Mouse (Mus musculus) stomach, embryonic 16.5 days (tissue): ENCODE data around the gene Plekha5. TPM values are rescaled to one million over a fixed set of nuclear protein-coding genes. Genes with fewer than 3 reads are reported as not detected.

ENCODE experiments used
- ATAC-seq: fragments of 200-750 bp; cut with Nextera tagmentation; 2 replicates; pipeline ENCODE4 v1.8.0; 2017; ENCODE audit warnings: moderate number of reproducible peaks, moderate TSS enrichment; ENCODE audit not compliant: insufficient read depth, low FRiP score
- H3K27ac ChIP-seq: fragments of 300-500 bp; sonication (generic); 2 replicates; pipeline ENCODE4 v1.5.1; 2014; ENCODE audit warnings: low read length
- H3K27me3 ChIP-seq: fragments of 300-500 bp; sonication (generic); 2 replicates; pipeline ENCODE4 v1.6.1; 2014; ENCODE audit warnings: low read length, control low read depth, mixed read lengths; ENCODE audit not compliant: control insufficient read depth, insufficient read depth
- H3K36me3 ChIP-seq: fragments of 300-500 bp; sonication (generic); 2 replicates; pipeline ENCODE4 v1.6.1; 2014; ENCODE audit warnings: low read length; ENCODE audit not compliant: control insufficient read depth, insufficient read depth
- H3K4me1 ChIP-seq: fragments of 300-500 bp; sonication (generic); 2 replicates; pipeline ENCODE4 v1.6.1; 2014; ENCODE audit warnings: low read length, control low read depth, mixed read lengths; ENCODE audit not compliant: control insufficient read depth, insufficient read depth
- H3K4me2 ChIP-seq: fragments of 300-500 bp; sonication (generic); 2 replicates; pipeline ENCODE4 v1.6.1; 2014; ENCODE audit warnings: low read depth, low read length, mixed read lengths
- H3K4me3 ChIP-seq: fragments of 300-500 bp; sonication (generic); replicated peaks from 2 replicates; pipeline ENCODE4 v1.5.1; 2014; ENCODE audit warnings: mild to moderate bottlenecking, low read length
- H3K9ac ChIP-seq: fragments of 300-500 bp; sonication (generic); 2 replicates; pipeline ENCODE4 v1.6.1; 2014; ENCODE audit warnings: low read length
- H3K9me3 ChIP-seq: fragments of 300-500 bp; sonication (generic); replicated peaks from 2 replicates; pipeline ENCODE4 v1.6.1; 2016; ENCODE audit warnings: low read length, control low read depth; ENCODE audit not compliant: control insufficient read depth
- WGBS: fragments of 180-500 bp; shearing (Covaris S2); extraction: QIAGEN DNeasy Blood & Tissue Kit; methylation state at CpG from one replicate; pipeline ENCODE4 v1.1.7; 2014; 5-methylcytosine and 5-hydroxymethylcytosine counted together
- polyA plus RNA-seq: library from polyadenylated mRNA; unstranded; fragments of >200 nt; fragmentation: Nextera tagmentation; extraction: Ambion mirVana; gene quantifications from 2 replicates; pipeline ENCODE4 v1.2.1, GENCODE M21; 2015

Plekha5 gene
- polyA plus RNA-seq, 1 experiment from 2014 or later, result 35.0 TPM

DNA sequence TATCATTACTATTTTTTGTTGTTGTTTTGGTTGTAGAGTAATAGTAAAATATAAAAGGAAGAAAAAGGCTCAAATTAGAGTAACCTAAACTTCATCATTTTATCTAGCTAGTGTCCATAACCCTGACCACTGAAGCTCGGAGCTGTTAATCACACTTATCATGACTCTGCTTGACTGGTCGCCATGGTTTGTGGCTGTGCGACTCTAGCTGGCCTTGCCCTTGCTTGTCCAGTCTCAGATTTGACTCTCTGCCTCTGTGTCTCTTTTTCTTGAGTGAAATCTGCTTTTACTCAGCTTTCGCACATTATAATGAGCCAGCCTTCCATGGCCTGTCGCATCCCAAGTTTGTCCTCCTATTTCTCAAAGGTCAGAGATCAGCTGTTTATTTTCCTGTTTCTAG, 26.8 kb downstream of the Plekha5 start:
- H3K9me3 ChIP-seq, result no peaks in the 10 kb centered on the region
- H3K4me1 ChIP-seq, result no peaks in the 10 kb centered on the region
- no peak overlapping the region for H3K9ac ChIP-seq
- 0 out of 2 replicates have a peak, but pooled peaks cover 10% of the 10 kb centered on the region for H3K36me3 ChIP-seq
- ATAC-seq, result no peak
- no peak overlapping the region for H3K27ac ChIP-seq
- no peaks in the 10 kb centered on the region for H3K27me3 ChIP-seq
- H3K4me2 ChIP-seq, result no peak overlapping the region
- no peak overlapping the region for H3K4me3 ChIP-seq
- 83% methylated on average over 5 of the region's 5 CpGs for WGBS

DNA sequence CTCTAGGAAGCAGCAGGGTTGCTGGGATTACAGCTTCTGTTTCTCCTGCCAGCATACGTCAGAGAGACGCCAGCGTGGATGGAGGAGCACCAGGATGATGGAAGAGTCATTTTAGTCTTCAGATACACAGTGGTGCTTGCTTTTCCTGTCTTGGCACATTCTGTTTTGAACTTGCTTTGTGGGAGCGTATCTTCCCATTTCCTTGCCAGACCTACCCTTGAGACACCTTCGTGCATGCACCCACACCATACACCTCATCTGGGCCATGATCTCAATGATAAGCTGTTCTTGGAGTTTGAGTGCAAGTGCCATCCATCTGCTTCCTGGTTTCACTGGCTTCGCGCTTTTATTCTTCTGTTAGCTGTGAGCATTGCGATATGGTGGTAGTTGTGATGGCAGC, 28.9 kb downstream of the Plekha5 start:
- no peak overlapping the region for H3K9ac ChIP-seq
- H3K4me1 ChIP-seq, result no peaks in the 10 kb centered on the region
- no peak overlapping the region for H3K4me2 ChIP-seq
- WGBS, result 95% methylated on average over 8 of the region's 8 CpGs
- no peak for ATAC-seq
- H3K27ac ChIP-seq, result no peak overlapping the region
- H3K4me3 ChIP-seq, result no peak overlapping the region
- H3K9me3 ChIP-seq, result no peaks in the 10 kb centered on the region
- 0 out of 2 replicates have a peak, but pooled peaks cover 10% of the 10 kb centered on the region for H3K36me3 ChIP-seq
- H3K27me3 ChIP-seq, result no peaks in the 10 kb centered on the region

DNA sequence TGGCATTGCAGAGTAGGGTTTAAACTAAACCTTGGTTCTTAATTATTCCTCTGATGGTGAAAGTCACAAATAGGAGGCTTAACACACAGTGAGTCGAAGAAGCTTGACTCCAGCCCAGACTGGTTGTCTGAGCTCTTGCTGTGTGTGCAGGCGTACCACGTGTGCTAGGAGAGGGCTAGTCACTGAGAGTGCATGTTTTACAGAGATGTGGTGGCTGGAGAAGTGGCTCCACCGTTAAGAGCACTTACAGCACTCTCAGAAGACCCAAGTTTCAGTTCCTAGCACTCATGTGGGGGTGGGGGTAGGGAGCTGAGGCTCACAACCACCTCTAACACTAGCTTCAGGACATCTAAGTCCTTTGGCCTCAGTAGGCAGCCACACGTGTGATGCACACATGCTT, 29.6 kb downstream of the Plekha5 start:
- no peak for ATAC-seq
- no peaks in the 10 kb centered on the region for H3K4me1 ChIP-seq
- no peaks in the 10 kb centered on the region for H3K27me3 ChIP-seq
- H3K9ac ChIP-seq, result no peak overlapping the region
- no peak overlapping the region for H3K4me2 ChIP-seq
- H3K36me3 ChIP-seq, result 0 out of 2 replicates have a peak, but pooled peaks cover 10% of the 10 kb centered on the region
- 90% methylated on average over 5 of the region's 5 CpGs for WGBS
- no peak overlapping the region for H3K4me3 ChIP-seq
- H3K9me3 ChIP-seq, result no peaks in the 10 kb centered on the region
- H3K27ac ChIP-seq, result no peak overlapping the region

DNA sequence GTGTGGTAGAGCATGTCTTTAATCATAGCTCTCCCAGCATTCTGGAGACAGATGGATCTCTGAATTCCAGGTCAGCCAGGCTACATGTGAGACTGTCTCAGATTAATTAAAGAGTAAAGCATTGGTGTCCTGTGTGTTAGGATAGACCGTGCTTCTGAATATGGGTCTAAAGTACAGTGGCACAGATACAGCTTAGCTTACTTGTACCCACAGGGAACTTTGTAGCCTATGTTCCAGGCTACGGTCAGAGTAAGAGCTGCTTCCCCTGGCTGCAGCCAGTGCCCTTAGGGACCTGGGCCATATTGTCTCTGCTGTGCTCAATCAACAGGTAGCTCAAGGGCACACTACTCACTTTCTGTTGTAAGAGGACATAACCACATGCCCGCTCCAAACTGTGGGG, 30.5 kb downstream of the Plekha5 start:
- Histone ChIP-seq H3K36me3 (0 out of 2 replicates have a peak, but pooled peaks cover 10% of the 10 kb centered on the region), H3K4me1 (no peaks in the 10 kb centered on the region), H3K4me2 (no peak overlapping the region), H3K4me3 (no peak overlapping the region), H3K27ac (no peak overlapping the region), H3K9me3 (no peaks in the 10 kb centered on the region), H3K27me3 (no peaks in the 10 kb centered on the region), H3K9ac (no peak overlapping the region)
- WGBS, result 90% methylated on average over 3 of the region's 3 CpGs
- no peak for ATAC-seq

DNA sequence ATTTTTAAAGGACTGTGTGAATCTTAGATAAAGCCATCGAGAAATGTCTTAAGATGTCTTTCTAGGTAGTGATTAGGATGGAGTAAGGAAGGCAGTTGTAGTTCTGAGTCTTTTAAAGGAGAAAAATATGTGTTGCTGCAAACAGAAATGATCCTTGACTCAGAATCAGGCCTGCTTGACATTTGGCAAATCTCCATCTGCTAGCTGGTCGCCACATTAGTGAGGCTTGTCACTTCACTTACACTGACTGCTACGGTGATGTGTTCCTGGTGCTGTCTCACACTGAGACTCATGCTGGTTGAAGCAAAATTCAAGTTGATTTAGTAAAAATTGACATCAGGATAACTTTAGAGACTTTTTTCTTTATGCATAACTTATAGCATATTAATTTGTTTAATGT, 32.0 kb downstream of the Plekha5 start:
- Histone ChIP-seq H3K4me3 (no peak overlapping the region), H3K4me2 (no peak overlapping the region), H3K9me3 (no peaks in the 10 kb centered on the region), H3K27me3 (no peaks in the 10 kb centered on the region), H3K36me3 (0 out of 2 replicates have a peak, but pooled peaks cover 10% of the 10 kb centered on the region), H3K9ac (no peak overlapping the region), H3K4me1 (no peaks in the 10 kb centered on the region), H3K27ac (no peak overlapping the region)
- WGBS, result 56% methylated on average over 3 of the region's 3 CpGs
- no peak for ATAC-seq

DNA sequence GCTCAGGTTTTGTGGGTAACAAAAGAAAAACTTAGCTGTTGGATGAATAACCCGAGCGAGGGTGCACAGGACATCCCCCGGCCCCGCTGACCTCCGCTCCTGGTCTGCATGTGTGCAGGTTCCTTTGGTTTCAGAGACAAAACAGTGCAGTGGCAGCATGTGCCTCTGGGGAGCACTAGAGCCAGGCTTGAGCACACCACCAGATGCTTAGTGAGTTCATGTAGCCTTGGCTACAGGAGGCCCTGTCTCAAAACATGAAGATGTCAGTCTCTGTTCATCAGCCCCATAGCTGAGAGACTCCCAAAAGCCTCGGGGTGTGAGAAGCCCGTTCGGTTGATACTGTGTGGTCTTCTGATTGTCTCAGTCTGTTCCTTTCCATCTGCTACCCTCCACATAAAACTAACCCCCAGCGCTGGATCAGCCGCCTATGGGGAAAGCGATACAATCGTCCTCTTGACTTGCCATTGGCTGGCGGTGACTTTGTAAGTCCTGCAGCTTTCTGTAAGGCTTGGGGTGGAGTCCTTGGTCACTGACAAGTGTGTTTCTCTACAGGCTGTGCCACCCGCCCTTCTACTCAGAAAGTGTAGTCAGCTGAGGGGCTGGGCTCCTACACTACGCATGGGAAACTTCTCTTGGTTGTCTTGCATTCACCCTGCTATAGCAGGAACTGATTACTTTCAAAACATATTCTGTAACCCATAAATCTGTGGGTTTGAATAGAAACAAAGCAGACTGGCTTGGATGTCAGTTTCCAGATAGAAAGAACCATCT, 32.7 kb downstream of the Plekha5 start:
- Histone ChIP-seq H3K36me3 (0 out of 2 replicates have a peak, but pooled peaks cover 10% of the 10 kb centered on the region), H3K9ac (no peak overlapping the region), H3K4me1 (no peaks in the 10 kb centered on the region), H3K27ac (no peak overlapping the region), H3K27me3 (no peaks in the 10 kb centered on the region), H3K4me2 (no peak overlapping the region), H3K9me3 (no peaks in the 10 kb centered on the region), H3K4me3 (no peak overlapping the region)
- 89% methylated on average over 15 of the region's 15 CpGs for WGBS
- no peak for ATAC-seq

DNA sequence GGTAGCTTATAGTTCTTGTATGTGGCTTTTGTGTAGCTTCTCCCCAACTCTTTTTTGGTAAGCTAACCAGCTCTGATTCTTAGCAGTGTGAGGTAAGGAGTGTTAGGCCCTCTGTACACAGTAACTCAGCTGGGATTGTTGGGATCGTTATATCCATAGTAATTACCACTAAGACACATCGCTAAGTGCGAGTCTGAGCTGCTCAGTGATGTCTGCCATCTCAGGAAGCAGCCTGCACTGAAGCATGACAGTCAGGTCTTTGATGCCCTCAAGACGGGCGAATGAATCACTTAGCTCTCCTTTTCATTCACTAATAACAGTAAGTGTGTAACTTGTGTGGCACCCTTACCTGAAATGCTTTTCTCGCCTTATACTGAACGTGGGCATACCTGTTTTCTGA, 36.5 kb downstream of the Plekha5 start:
- Histone ChIP-seq H3K9me3 (no peaks in the 10 kb centered on the region), H3K4me2 (no peak overlapping the region), H3K4me3 (no peak overlapping the region), H3K4me1 (no peaks in the 10 kb centered on the region), H3K27ac (no peak overlapping the region), H3K9ac (no peak overlapping the region), H3K36me3 (no peaks in the 10 kb centered on the region), H3K27me3 (no peaks in the 10 kb centered on the region)
- 79% methylated on average over 7 of the region's 7 CpGs for whole genome bisulfite sequencing
- ATAC-seq, result no peak

DNA sequence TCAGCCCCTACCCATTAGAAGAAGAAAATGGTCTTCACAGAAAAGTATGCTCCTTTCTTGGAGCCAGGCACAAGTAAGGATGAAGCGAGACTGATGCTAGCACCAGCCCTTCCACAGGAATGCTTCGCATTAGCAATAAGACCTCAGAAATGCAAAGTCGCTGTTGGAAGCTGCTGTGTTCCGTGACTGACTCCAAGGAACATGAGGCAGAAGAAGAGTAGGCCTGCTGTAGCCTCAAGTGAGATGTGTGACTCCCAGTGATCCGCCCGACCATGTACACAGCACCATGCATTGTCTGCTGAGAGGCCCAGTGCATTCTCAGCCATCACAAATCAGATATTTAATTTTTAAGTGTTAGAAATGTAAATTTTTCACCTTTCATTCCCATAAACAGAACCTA, 41.0 kb downstream of the Plekha5 start:
- Histone ChIP-seq H3K4me3 (no peak overlapping the region), H3K9ac (no peak overlapping the region), H3K36me3 (no peaks in the 10 kb centered on the region), H3K4me2 (no peak overlapping the region), H3K4me1 (0 out of 2 replicates have a peak, but pooled peaks cover 6% of the 10 kb centered on the region), H3K27me3 (no peaks in the 10 kb centered on the region), H3K27ac (no peak overlapping the region), H3K9me3 (no peaks in the 10 kb centered on the region)
- no peak for ATAC-seq
- 86% methylated on average over 6 of the region's 6 CpGs for WGBS

GRCm38 (mm10) chr6:140465946-140466646, 42.2 kb downstream of the Plekha5 start:
- H3K27ac ChIP-seq, result peak overlapping the region; percentile 60
- no peak overlapping the region for H3K9ac ChIP-seq
- 70% methylated on average over 9 of the region's 9 CpGs for WGBS
- H3K27me3 ChIP-seq, result no peaks in the 10 kb centered on the region
- H3K4me1 ChIP-seq, result 0 out of 2 replicates have a peak, but pooled peaks cover 6% of the 10 kb centered on the region
- peak; percentile 81; the same call in 1 of the 2 replicates for ATAC-seq
- H3K4me2 ChIP-seq, result no peak overlapping the region
- H3K9me3 ChIP-seq, result no peaks in the 10 kb centered on the region
- H3K36me3 ChIP-seq, result no peaks in the 10 kb centered on the region
- no peak overlapping the region for H3K4me3 ChIP-seq
